Mouse (Mus musculus) bone marrow, adult 2 months (tissue): ENCODE data around the gene Aldh1l2. TPM values are rescaled to one million over a fixed set of nuclear protein-coding genes. Genes with fewer than 3 reads are reported as not detected.

Experiments
- H3K27ac ChIP-seq: fragments of 200-500 bp; 2 replicates; pipeline ENCODE4 v1.5.1; 2012; ENCODE audit warnings: low read depth, mild to moderate bottlenecking, control low read depth, inconsistent platforms, low read length; ENCODE audit not compliant: control insufficient read depth, poor library complexity, insufficient read depth
- H3K4me1 ChIP-seq: fragments of 200-500 bp; 2 replicates; pipeline ENCODE4 v1.6.1; 2011; ENCODE audit warnings: low read length; ENCODE audit not compliant: control insufficient read depth, insufficient read depth
- H3K4me3 ChIP-seq: fragments of 200-500 bp; replicated peaks from 2 replicates; pipeline ENCODE3; 2011; ENCODE audit warnings: mild to moderate bottlenecking, low read depth, low read length, control low read depth; ENCODE audit not compliant: control insufficient read depth
- CTCF ChIP-seq: fragments of 200-500 bp; IDR thresholded peaks from 2 replicates; pipeline ENCODE4 v1.5.1; 2011; ENCODE audit warnings: low read length, control low read depth; ENCODE audit not compliant: control insufficient read depth, insufficient read depth
- POLR2A ChIP-seq: fragments of 200-500 bp; IDR thresholded peaks from 2 replicates; pipeline ENCODE4 v1.6.1; 2011; ENCODE audit warnings: low read depth, mild to moderate bottlenecking, control low read depth, low read length, borderline replicate concordance; ENCODE audit not compliant: control insufficient read depth
- WGBS: fragments of 180-500 bp; shearing (Covaris S2); methylation state at CpG from one replicate; pipeline ENCODE4 v1.1.7; 2018; 5-methylcytosine and 5-hydroxymethylcytosine counted together
- polyA plus RNA-seq: library from polyadenylated mRNA; stranded (reverse); fragments of >200 nt; gene quantifications from 2 replicates; pipeline ENCODE4 v1.2.4, GENCODE M21; 2011; ENCODE audit warnings: low replicate concordance; ENCODE audit not compliant: missing spikeins, insufficient read depth, insufficient read length

The Aldh1l2 gene
- polyA plus RNA-seq: 3.0 TPM in 1 of 2 replicates, not detected in the other

GRCm38 (mm10) chr10:83533910-83534283 lies at the start of gene Aldh1l2:
TSS of gene Aldh1l2 (minus strand) at chr10:83534140.
- TF ChIP-seq CTCF (no peak), POLR2A (no peak)
- H3K27ac ChIP-seq: no peak within 1 kb of the TSS
- WGBS: 1% methylated on average over 21 of the region's 21 CpGs
- no peak within 1 kb of the TSS for H3K4me3 ChIP-seq
- H3K4me1 ChIP-seq: peaks cover 2% of the 10 kb centered on the region

- WGBS: 59% methylated on average over 7 of the region's 7 CpGs
- H3K27ac ChIP-seq: no peak overlapping the region
- H3K4me1 ChIP-seq: no peaks in the 10 kb centered on the region
- H3K4me3 ChIP-seq: no peak overlapping the region
- TF ChIP-seq POLR2A (no peak), CTCF (no peak)
Observed at GRCm38 (mm10) chr10:83565449-83566441, 31.8 kb upstream of the Aldh1l2 start.

- no peak overlapping the region for H3K27ac ChIP-seq
- TF ChIP-seq CTCF (no peak), POLR2A (no peak)
- no peak overlapping the region for H3K4me3 ChIP-seq
- no peaks in the 10 kb centered on the region; the same call in 1 of the 2 replicates for H3K4me1 ChIP-seq
Observed at GRCm38 (mm10) chr10:83563005-83563404, 29.1 kb upstream of the Aldh1l2 start.

- no peak overlapping the region for H3K27ac ChIP-seq
- H3K4me1 ChIP-seq: no peaks in the 10 kb centered on the region
- TF ChIP-seq POLR2A (no peak), CTCF (no peak)
- H3K4me3 ChIP-seq: no peak overlapping the region
- 69% methylated on average over 3 of the region's 3 CpGs for WGBS
Observed at GRCm38 (mm10) chr10:83545341-83545740, 11.4 kb upstream of the Aldh1l2 start.

GRCm38 (mm10) chr10:83544103-83544479 lies 10.2 kb upstream of the Aldh1l2 start:
- peak overlapping the region; percentile 87 for H3K4me3 ChIP-seq
- 0% methylated on average over 34 of the region's 41 CpGs for WGBS
- H3K4me1 ChIP-seq: no peaks in the 10 kb centered on the region
- TF ChIP-seq POLR2A: no peak
- TF ChIP-seq CTCF: no peak
- peak overlapping the region; percentile 95 for H3K27ac ChIP-seq

GRCm38 (mm10) chr10:83543439-83544102 lies 9.6 kb upstream of the Aldh1l2 start, which contains the start of gene Washc4:
TSS of gene Washc4 (plus strand) at chr10:83543752.
- WGBS: 3% methylated on average over 49 of the region's 49 CpGs

GRCm38 (mm10) chr10:83542241-83542640 lies 8.3 kb upstream of the Aldh1l2 start:
- H3K4me3 ChIP-seq: no peak overlapping the region
- TF ChIP-seq CTCF (no peak), POLR2A (no peak)
- H3K4me1 ChIP-seq: no peaks in the 10 kb centered on the region
- 77% methylated on average over 7 of the region's 7 CpGs for WGBS
- H3K27ac ChIP-seq: no peak overlapping the region

More at GRCm38 (mm10) chr10:83543439-83544102, 9.6 kb upstream of the Aldh1l2 start, which contains the start of gene Washc4:
- Histone ChIP-seq H3K4me3 (peak within 1 kb of the TSS; percentile 87), H3K4me1 (no peaks in the 10 kb centered on the region), H3K27ac (peak within 1 kb of the TSS; percentile 95)
- TF ChIP-seq CTCF (no peak), POLR2A (peak; percentile 89; the same call in 1 of the 2 replicates)

- no peak overlapping the region for H3K4me3 ChIP-seq
- TF ChIP-seq POLR2A (no peak), CTCF (no peak)
- 62% methylated on average over 3 of the region's 3 CpGs for WGBS
- H3K4me1 ChIP-seq: no peaks in the 10 kb centered on the region
- H3K27ac ChIP-seq: no peak overlapping the region
Observed at GRCm38 (mm10) chr10:83540092-83540491, 6.2 kb upstream of the Aldh1l2 start.
